8 mouse cellular contexts compared by ENCODE assay signal in genomic region chr4:108300266-108300665, GRCm38 (mm10). TPM values are rescaled to one million over a fixed set of nuclear protein-coding genes. Genes with fewer than 3 reads are reported as not detected.
A peak's percentile ranks its signal among the peaks of the same experiment; 100 is the strongest.
DNase-seq lines count a peak whose midpoint lies in the region; ATAC-seq lines count a peak whose summit lies in the region.

No protein-coding gene starts in this region.

- peak overlapping the region; percentile 99 for H3K4me2 ChIP-seq in liver, embryonic 15.5 days

- H3K27ac ChIP-seq in hindbrain, embryonic 10.5 days, result peak overlapping the region; percentile 96
- H3K27ac ChIP-seq in liver, embryonic 15.5 days (replicated peaks), result peak overlapping the region; percentile 68

- 1% methylated on average over 14 of the region's 14 CpGs for WGBS in hindbrain, embryonic 10.5 days
- WGBS in liver, embryonic 15.5 days (ENCODE audit: insufficient replicate concordance), result under 1% methylated on average over 14 of the region's 14 CpGs

- peak overlapping the region; percentile 83 for H3K9ac ChIP-seq in liver, embryonic 15.5 days

- peaks cover 2% of the 10 kb centered on the region; the same call in 1 of the 2 replicates for H3K9me3 ChIP-seq in hindbrain, embryonic 10.5 days
- no peaks in the 10 kb centered on the region for H3K9me3 ChIP-seq in liver, embryonic 15.5 days (replicated peaks)

- H3K4me3 ChIP-seq in hindbrain, embryonic 10.5 days, result peak overlapping the region; percentile 94
- peak overlapping the region; percentile 75 for H3K4me3 ChIP-seq in liver, embryonic 15.5 days (replicated peaks)

- peak; percentile 31 for DNase-seq in cerebellum, adult 9-10 months
- no peak for DNase-seq in cerebellum, adult 9-11 months
- peak; percentile 3 for DNase-seq in ovary, postnatal 10 days (ENCODE audit: low spot score)
- no peak for DNase-seq in ovary, postnatal 14 days (ENCODE audit: low spot score)
- peak; percentile 41 for DNase-seq in hindbrain, embryonic 10.5 days (ENCODE audit: low spot score)
- DNase-seq in testis, postnatal 14 days (ENCODE audit: low spot score), result peak; percentile 20
- DNase-seq in gastrocnemius, postnatal 36 days, result no peak

- H3K36me3 ChIP-seq in hindbrain, embryonic 10.5 days, result peaks cover 13% of the 10 kb centered on the region; the same call in 1 of the 2 replicates
- no peaks in the 10 kb centered on the region for H3K36me3 ChIP-seq in liver, embryonic 15.5 days (replicated peaks)

- peaks cover 19% of the 10 kb centered on the region for H3K4me1 ChIP-seq in hindbrain, embryonic 10.5 days (replicated peaks)
- H3K4me1 ChIP-seq in liver, embryonic 15.5 days (replicated peaks), result peaks cover 30% of the 10 kb centered on the region

- intact Hi-C loops in gastrocnemius, postnatal 36 days (cut with DNase I), result no loop called here

- ATAC-seq in liver, embryonic 15.5 days (ENCODE audit: insufficient read depth), result no peak

- H3K27me3 ChIP-seq in hindbrain, embryonic 10.5 days (ENCODE audit: insufficient read depth, poor library complexity, severe bottlenecking), result no peaks in the 10 kb centered on the region
- H3K27me3 ChIP-seq in liver, embryonic 15.5 days, result no peaks in the 10 kb centered on the region

RNA-seq across cellular contexts. Expression of gene Zyg11b, which starts 0.6 kb away (rescaled TPM):
- polyA plus RNA-seq in hindbrain, embryonic 10.5 days (2016; fragmentation: Nextera tagmentation; extraction: Ambion mirVana), result 13.0 and 17.0 TPM in 2 replicates
- 2.3 and 2.4 TPM in 2 replicates for polyA plus RNA-seq in liver, embryonic 15.5 days (2015; fragmentation: Nextera tagmentation; extraction: Ambion mirVana)
- total RNA-seq in gastrocnemius, postnatal 36 days (2021), result 10 to 100 TPM; 52.7 to 60.2 TPM

RNA-seq across cellular contexts. Expression of gene Coa7, which starts 27.7 kb away (rescaled TPM):
- polyA plus RNA-seq in hindbrain, embryonic 10.5 days (2016; fragmentation: Nextera tagmentation; extraction: Ambion mirVana), result 65.2 and 68.6 TPM in 2 replicates
- 21.9 and 24.6 TPM in 2 replicates for polyA plus RNA-seq in liver, embryonic 15.5 days (2015; fragmentation: Nextera tagmentation; extraction: Ambion mirVana)
- 10 to 100 TPM; 35.5 to 39.9 TPM for total RNA-seq in gastrocnemius, postnatal 36 days (2021)

Comparison
In these comparisons a context has a peak if more than half of its experiments do, and no peak if none do; other contexts are left out.
1. DNase-seq: peak in cerebellum, adult 9-10 months (single experiment), ovary, postnatal 10 days (single experiment), hindbrain, embryonic 10.5 days (single experiment) and testis, postnatal 14 days (single experiment); none in cerebellum, adult 9-11 months (single experiment), ovary, postnatal 14 days (single experiment) and gastrocnemius, postnatal 36 days (0 of 2).